ENCODE assay signal across 7 mouse cellular contexts in the genomic region with DNA sequence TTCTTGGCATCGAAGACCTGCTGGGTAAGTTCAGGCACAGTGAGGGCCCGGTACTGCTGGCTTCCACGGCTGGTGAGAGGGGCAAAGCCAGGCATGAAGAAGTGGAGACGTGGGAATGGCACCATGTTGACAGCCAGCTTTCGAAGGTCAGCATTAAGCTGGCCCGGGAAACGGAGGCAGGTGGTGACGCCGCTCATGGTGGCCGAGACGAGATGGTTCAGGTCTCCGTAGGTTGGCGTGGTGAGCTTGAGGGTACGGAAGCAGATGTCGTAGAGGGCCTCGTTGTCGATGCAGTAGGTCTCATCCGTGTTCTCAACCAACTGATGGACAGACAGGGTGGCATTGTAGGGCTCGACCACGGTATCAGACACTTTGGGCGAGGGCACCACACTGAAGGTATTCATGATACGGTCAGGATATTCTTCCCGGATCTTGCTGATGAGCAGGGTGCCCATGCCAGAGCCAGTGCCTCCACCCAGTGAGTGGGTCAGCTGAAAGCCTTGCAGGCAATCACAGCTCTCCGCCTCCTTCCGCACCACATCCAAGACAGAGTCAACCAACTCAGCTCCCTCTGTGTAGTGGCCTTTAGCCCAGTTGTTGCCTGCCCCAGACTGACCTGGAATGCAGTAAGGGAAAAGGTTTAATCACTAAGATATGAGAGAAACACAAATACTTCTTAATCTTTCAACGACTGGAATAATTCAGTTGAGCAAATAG. TPM values are rescaled to one million over a fixed set of nuclear protein-coding genes. Genes with fewer than 3 reads are reported as not detected.
DNase-seq lines count a peak whose midpoint lies in the region; ATAC-seq and TF ChIP-seq lines count a peak whose summit lies in the region.

No protein-coding gene starts in this region.

- H3K4me1 ChIP-seq in lung, embryonic 15.5 days, result peaks cover 40% of the 10 kb centered on the region
- peaks cover 5% of the 10 kb centered on the region; the same call in 1 of the 2 replicates for H3K4me1 ChIP-seq in lung, postnatal 0 days (ENCODE audit: insufficient read depth, low read depth, low read length)
- peaks cover 6% of the 10 kb centered on the region; the same call in 1 of the 2 replicates for H3K4me1 ChIP-seq in embryonic facial prominence, embryonic 11.5 days (ENCODE audit: control insufficient read depth, insufficient read depth, low read length)
- peaks cover 24% of the 10 kb centered on the region for H3K4me1 ChIP-seq in intestine, embryonic 15.5 days (replicated peaks)
- H3K4me1 ChIP-seq in midbrain, embryonic 13.5 days (replicated peaks), result peaks cover 51% of the 10 kb centered on the region

- peak overlapping the region; percentile 92 for H3K9ac ChIP-seq in lung, embryonic 15.5 days
- H3K9ac ChIP-seq in lung, postnatal 0 days (replicated peaks; ENCODE audit: low read depth), result no peak overlapping the region
- peak overlapping the region; percentile 97 for H3K9ac ChIP-seq in embryonic facial prominence, embryonic 11.5 days (replicated peaks; ENCODE audit: low read length)
- H3K9ac ChIP-seq in intestine, embryonic 15.5 days, result 0 out of 2 replicates have a peak overlapping the region, but pooled peaks have one; percentile 84
- peak overlapping the region; percentile 99 for H3K9ac ChIP-seq in midbrain, embryonic 13.5 days (replicated peaks)

- no peaks in the 10 kb centered on the region for H3K27me3 ChIP-seq in lung, embryonic 15.5 days
- no peaks in the 10 kb centered on the region for H3K27me3 ChIP-seq in lung, postnatal 0 days (replicated peaks; ENCODE audit: insufficient read depth, low read length)
- no peaks in the 10 kb centered on the region for H3K27me3 ChIP-seq in embryonic facial prominence, embryonic 11.5 days (ENCODE audit: control insufficient read depth, insufficient read depth, low read length)
- no peaks in the 10 kb centered on the region for H3K27me3 ChIP-seq in intestine, embryonic 15.5 days (replicated peaks)
- H3K27me3 ChIP-seq in midbrain, embryonic 13.5 days, result no peaks in the 10 kb centered on the region

- ATAC-seq in lung, embryonic 15.5 days (ENCODE audit: borderline replicate concordance, extremely low read depth, low FRiP score, low TSS enrichment), result no peak
- ATAC-seq in lung, postnatal 0 days, result no peak
- no peak for ATAC-seq in embryonic facial prominence, embryonic 11.5 days (replicated peaks; ENCODE audit: insufficient number of reproducible peaks, low FRiP score, low TSS enrichment, low read depth)
- ATAC-seq in intestine, embryonic 15.5 days, result no peak
- no peak for ATAC-seq in midbrain, embryonic 13.5 days
- no peak for ATAC-seq in frontal cortex, adult (ENCODE audit: low TSS enrichment)

- H3K9me3 ChIP-seq in lung, embryonic 15.5 days, result no peaks in the 10 kb centered on the region
- no peaks in the 10 kb centered on the region for H3K9me3 ChIP-seq in lung, postnatal 0 days (ENCODE audit: low read length)
- H3K9me3 ChIP-seq in embryonic facial prominence, embryonic 11.5 days (replicated peaks; ENCODE audit: control insufficient read depth, low read length), result no peaks in the 10 kb centered on the region
- no peaks in the 10 kb centered on the region for H3K9me3 ChIP-seq in intestine, embryonic 15.5 days
- no peaks in the 10 kb centered on the region for H3K9me3 ChIP-seq in midbrain, embryonic 13.5 days

- TF ChIP-seq EP300 in lung, postnatal 0 days (IDR thresholded peaks at IDR 0.05), result no peak

- H3K4me2 ChIP-seq in lung, embryonic 15.5 days, result peak overlapping the region; percentile 81
- no peak overlapping the region; the same call in 1 of the 2 replicates for H3K4me2 ChIP-seq in lung, postnatal 0 days (replicated peaks; ENCODE audit: low read depth, low read length)
- H3K4me2 ChIP-seq in embryonic facial prominence, embryonic 11.5 days (ENCODE audit: low read depth, low read length), result peak overlapping the region; percentile 62
- peak overlapping the region; percentile 70 for H3K4me2 ChIP-seq in intestine, embryonic 15.5 days (replicated peaks)
- peak overlapping the region; percentile 86 for H3K4me2 ChIP-seq in midbrain, embryonic 13.5 days (replicated peaks)

- peak overlapping the region; percentile 65 for H3K4me3 ChIP-seq in lung, embryonic 15.5 days
- H3K4me3 ChIP-seq in lung, postnatal 0 days (ENCODE audit: low read depth, low read length), result no peak overlapping the region
- H3K4me3 ChIP-seq in embryonic facial prominence, embryonic 11.5 days (ENCODE audit: low read depth, low read length), result peak overlapping the region; percentile 81
- peak overlapping the region; percentile 68 for H3K4me3 ChIP-seq in intestine, embryonic 15.5 days (replicated peaks)
- H3K4me3 ChIP-seq in midbrain, embryonic 13.5 days (replicated peaks), result peak overlapping the region; percentile 94

- peaks cover 56% of the 10 kb centered on the region for H3K36me3 ChIP-seq in lung, embryonic 15.5 days
- H3K36me3 ChIP-seq in lung, postnatal 0 days (ENCODE audit: insufficient read depth, low read length), result peaks cover 36% of the 10 kb centered on the region
- H3K36me3 ChIP-seq in embryonic facial prominence, embryonic 11.5 days (replicated peaks; ENCODE audit: control insufficient read depth, insufficient read depth, low read depth, low read length), result peaks cover 19% of the 10 kb centered on the region
- peaks cover 29% of the 10 kb centered on the region for H3K36me3 ChIP-seq in intestine, embryonic 15.5 days
- H3K36me3 ChIP-seq in midbrain, embryonic 13.5 days, result peaks cover 48% of the 10 kb centered on the region

- no peak for DNase-seq in lung, postnatal 0 days (ENCODE audit: low spot score)
- DNase-seq in embryonic facial prominence, embryonic 11.5 days (ENCODE audit: low spot score), result no peak
- no peak for DNase-seq in gastrocnemius, adult 8-10 months (ENCODE audit: low spot score in 2 of 2)

- WGBS in lung, embryonic 15.5 days, result 58% methylated on average over 26 of the region's 26 CpGs
- 51% methylated on average over 26 of the region's 26 CpGs for WGBS in lung, postnatal 0 days
- WGBS in embryonic facial prominence, embryonic 11.5 days, result 81% methylated on average over 26 of the region's 26 CpGs
- 65% methylated on average over 26 of the region's 26 CpGs for WGBS in intestine, embryonic 15.5 days
- 76% methylated on average over 26 of the region's 26 CpGs for WGBS in midbrain, embryonic 13.5 days

- no peak overlapping the region for H3K27ac ChIP-seq in lung, embryonic 15.5 days
- H3K27ac ChIP-seq in lung, postnatal 0 days (ENCODE audit: low read length), result no peak overlapping the region
- H3K27ac ChIP-seq in embryonic facial prominence, embryonic 11.5 days (replicated peaks; ENCODE audit: low read depth, low read length), result no peak overlapping the region
- H3K27ac ChIP-seq in intestine, embryonic 15.5 days, result no peak overlapping the region
- peak overlapping the region; percentile 41; the same call in 1 of the 2 replicates for H3K27ac ChIP-seq in midbrain, embryonic 13.5 days

- no peak for TF ChIP-seq CTCF in lung, postnatal 0 days (IDR thresholded peaks at IDR 0.05)

RNA-seq across cellular contexts. Expression of a gene that starts 2.5 kb away (rescaled TPM):
- polyA plus RNA-seq in lung, embryonic 15.5 days (2015; fragmentation: Nextera tagmentation; extraction: Ambion mirVana), result 1,042 and 1,079 TPM in 2 replicates
- 292 and 298 TPM in 2 replicates for polyA plus RNA-seq in lung, postnatal 0 days (2015; fragmentation: Nextera tagmentation; extraction: Ambion mirVana)
- 1,420 and 1,481 TPM in 2 replicates for polyA plus RNA-seq in embryonic facial prominence, embryonic 11.5 days (2014; fragmentation: Nextera tagmentation; extraction: Ambion mirVana)
- 729 and 776 TPM in 2 replicates for polyA plus RNA-seq in intestine, embryonic 15.5 days (2015; fragmentation: Nextera tagmentation; extraction: Ambion mirVana)
- polyA plus RNA-seq in midbrain, embryonic 13.5 days (2015; fragmentation: Nextera tagmentation; extraction: Ambion mirVana), result 1,832 and 1,895 TPM in 2 replicates
- 10 to 100 TPM; 26.7 to 34.5 (median 28.3) TPM for total RNA-seq in gastrocnemius, adult 8-10 months (2022)

RNA-seq across cellular contexts. Expression of a gene that starts 5.7 kb away (rescaled TPM):
- polyA plus RNA-seq in lung, embryonic 15.5 days (2015; fragmentation: Nextera tagmentation; extraction: Ambion mirVana), result 24.1 and 24.7 TPM in 2 replicates
- 2.8 and 3.1 TPM in 2 replicates for polyA plus RNA-seq in lung, postnatal 0 days (2015; fragmentation: Nextera tagmentation; extraction: Ambion mirVana)
- polyA plus RNA-seq in embryonic facial prominence, embryonic 11.5 days (2014; fragmentation: Nextera tagmentation; extraction: Ambion mirVana), result 22.2 and 23.4 TPM in 2 replicates
- 14.9 and 16.1 TPM in 2 replicates for polyA plus RNA-seq in intestine, embryonic 15.5 days (2015; fragmentation: Nextera tagmentation; extraction: Ambion mirVana)
- 10.3 and 12.7 TPM in 2 replicates for polyA plus RNA-seq in midbrain, embryonic 13.5 days (2015; fragmentation: Nextera tagmentation; extraction: Ambion mirVana)
- total RNA-seq in gastrocnemius, adult 8-10 months (2022), result 1 to 10 TPM; 3.2 to 5.0 (median 4.0) TPM

RNA-seq across cellular contexts. Expression of a gene that starts 12.6 kb away (rescaled TPM):
- 50.1 and 54.4 TPM in 2 replicates for polyA plus RNA-seq in lung, embryonic 15.5 days (2015; fragmentation: Nextera tagmentation; extraction: Ambion mirVana)
- polyA plus RNA-seq in lung, postnatal 0 days (2015; fragmentation: Nextera tagmentation; extraction: Ambion mirVana), result 106 and 117 TPM in 2 replicates
- polyA plus RNA-seq in embryonic facial prominence, embryonic 11.5 days (2014; fragmentation: Nextera tagmentation; extraction: Ambion mirVana), result 46.7 and 53.8 TPM in 2 replicates
- 49.1 and 49.4 TPM in 2 replicates for polyA plus RNA-seq in intestine, embryonic 15.5 days (2015; fragmentation: Nextera tagmentation; extraction: Ambion mirVana)
- polyA plus RNA-seq in midbrain, embryonic 13.5 days (2015; fragmentation: Nextera tagmentation; extraction: Ambion mirVana), result 59.6 and 67.4 TPM in 2 replicates
- 10 to 100 TPM; 52.6 to 67.2 (median 55.9) TPM for total RNA-seq in gastrocnemius, adult 8-10 months (2022)

RNA-seq across cellular contexts. Expression of a gene that starts 14.1 kb away (rescaled TPM):
- polyA plus RNA-seq in lung, embryonic 15.5 days (2015; fragmentation: Nextera tagmentation; extraction: Ambion mirVana), result 17.9 and 21.0 TPM in 2 replicates
- 205 and 234 TPM in 2 replicates for polyA plus RNA-seq in lung, postnatal 0 days (2015; fragmentation: Nextera tagmentation; extraction: Ambion mirVana)
- polyA plus RNA-seq in embryonic facial prominence, embryonic 11.5 days (2014; fragmentation: Nextera tagmentation; extraction: Ambion mirVana), result 2.7 and 3.4 TPM in 2 replicates
- polyA plus RNA-seq in intestine, embryonic 15.5 days (2015; fragmentation: Nextera tagmentation; extraction: Ambion mirVana), result 13.9 and 14.4 TPM in 2 replicates
- polyA plus RNA-seq in midbrain, embryonic 13.5 days (2015; fragmentation: Nextera tagmentation; extraction: Ambion mirVana), result 6.7 and 7.1 TPM in 2 replicates
- total RNA-seq in gastrocnemius, adult 8-10 months (2022), result 1 to 10 TPM; 5.6 to 7.8 (median 6.6) TPM

RNA-seq across cellular contexts. Expression of a gene that starts 25.5 kb away (rescaled TPM):
- polyA plus RNA-seq in lung, embryonic 15.5 days (2015; fragmentation: Nextera tagmentation; extraction: Ambion mirVana), result 71.0 and 73.3 TPM in 2 replicates
- 21.4 and 22.9 TPM in 2 replicates for polyA plus RNA-seq in lung, postnatal 0 days (2015; fragmentation: Nextera tagmentation; extraction: Ambion mirVana)
- polyA plus RNA-seq in embryonic facial prominence, embryonic 11.5 days (2014; fragmentation: Nextera tagmentation; extraction: Ambion mirVana), result 48.8 and 53.2 TPM in 2 replicates
- 48.5 and 51.7 TPM in 2 replicates for polyA plus RNA-seq in intestine, embryonic 15.5 days (2015; fragmentation: Nextera tagmentation; extraction: Ambion mirVana)
- polyA plus RNA-seq in midbrain, embryonic 13.5 days (2015; fragmentation: Nextera tagmentation; extraction: Ambion mirVana), result 28.9 and 33.2 TPM in 2 replicates
- total RNA-seq in gastrocnemius, adult 8-10 months (2022), result 1 to 10 TPM in 2 of 4 experiments, under 1 TPM in 2; 0.52 to 2.6 (median 1.4) TPM
